Mouse (Mus musculus) MN1 (cell line): ENCODE data around the gene Atp23.
"Not testable (repeated sequence)": the region's sequence is repeated elsewhere in the genome, so short reads cannot be mapped to it uniquely, and the experiment has no call there.

Experiments used
- DNase-seq: peaks from one replicate; pipeline ENCODE4 v3.0.0-alpha.2; 2016; ENCODE audit warnings: low spot score

Atp23 gene

DNA sequence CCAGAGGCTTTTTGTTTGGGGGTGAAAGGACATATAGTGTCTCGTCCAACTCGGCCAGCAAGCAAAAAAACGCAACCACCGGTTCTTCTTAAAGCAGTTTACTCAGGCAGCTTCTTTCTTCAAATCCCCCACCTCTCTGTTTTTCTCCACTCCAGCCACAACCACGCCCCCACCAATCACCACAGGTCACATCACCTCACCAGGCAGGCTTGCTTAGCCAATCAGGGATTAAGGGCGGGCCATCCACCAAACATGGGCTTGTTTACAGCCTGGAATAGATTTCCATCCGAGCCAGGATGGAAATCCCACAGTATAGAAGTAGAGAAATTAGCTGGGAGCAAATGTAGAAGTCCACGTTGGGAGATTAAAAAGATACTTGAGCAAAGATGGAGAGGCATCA is 74.9 kb downstream of the Atp23 start:
- not testable (repeated sequence) for DNase-seq

DNA sequence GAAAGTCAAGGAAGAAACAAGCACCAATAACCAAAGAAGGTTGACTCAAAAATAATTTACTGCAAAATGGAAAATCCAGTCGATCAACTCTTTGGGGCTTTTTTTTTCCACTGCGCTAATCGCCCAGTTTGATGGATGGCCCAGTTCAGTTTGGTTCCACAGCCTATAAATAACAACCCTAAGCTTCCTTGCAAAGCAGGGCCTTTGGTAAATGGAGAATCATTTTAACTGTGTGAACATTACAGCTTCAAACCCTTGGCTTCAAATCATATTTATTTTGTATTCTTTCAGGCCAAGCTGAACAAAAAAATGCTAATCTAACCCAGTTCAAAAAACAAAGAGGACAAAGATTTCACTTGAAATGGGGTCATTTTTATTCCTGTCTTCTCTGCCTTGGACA is 78.7 kb downstream of the Atp23 start:
- DNase-seq = no peak
